Mouse (Mus musculus): ENCODE results near the gene St8sia1. TPM values are rescaled to one million over a fixed set of nuclear protein-coding genes. Genes with fewer than 3 reads are reported as not detected.
A peak's percentile ranks its signal among the peaks of the same experiment; 100 is the strongest.

St8sia1 gene
- polyA plus RNA-seq, 1 experiment from 2014 or later, result 0.07 TPM

GRCm38 (mm10) chr6:142995567-142995966, 31.3 kb upstream of the St8sia1 start:
- Histone ChIP-seq H3K9me3 (ENCODE audit: low read depth, low read length) (no peaks in the 10 kb centered on the region), H3K36me3 (ENCODE audit: insufficient read depth) (no peaks in the 10 kb centered on the region), H3K27ac (ENCODE audit: low read depth) (no peak overlapping the region), H3K4me2 (no peak overlapping the region), H3K9ac (no peak overlapping the region), H3K4me1 (ENCODE audit: insufficient read depth) (no peaks in the 10 kb centered on the region), H3K27me3 (ENCODE audit: insufficient read depth, low read length) (no peaks in the 10 kb centered on the region), H3K4me3 (ENCODE audit: low read depth, low read length) (no peak overlapping the region)
- TF ChIP-seq CTCF (IDR thresholded peaks at IDR 0.05; ENCODE audit: low read depth), result no peak
- peak; percentile 39 for DNase-seq
- 59% methylated on average over 5 of the region's 5 CpGs for WGBS
- ATAC-seq (ENCODE audit: insufficient read depth), result no peak

GRCm38 (mm10) chr6:142994821-142995220, 30.6 kb upstream of the St8sia1 start:
- no peak overlapping the region for H3K4me2 ChIP-seq
- no peaks in the 10 kb centered on the region for H3K27me3 ChIP-seq (ENCODE audit: insufficient read depth, low read length)
- ATAC-seq (ENCODE audit: insufficient read depth) (no peak), DNase-seq (no peak)
- H3K4me1 ChIP-seq (ENCODE audit: insufficient read depth), result no peaks in the 10 kb centered on the region
- 43% methylated on average over 7 of the region's 7 CpGs for WGBS
- no peak overlapping the region for H3K4me3 ChIP-seq (ENCODE audit: low read depth, low read length)
- H3K9ac ChIP-seq, result no peak overlapping the region
- H3K27ac ChIP-seq (ENCODE audit: low read depth), result no peak overlapping the region
- no peak for TF ChIP-seq CTCF (IDR thresholded peaks at IDR 0.05; ENCODE audit: low read depth)
- no peaks in the 10 kb centered on the region for H3K36me3 ChIP-seq (ENCODE audit: insufficient read depth)
- no peaks in the 10 kb centered on the region for H3K9me3 ChIP-seq (ENCODE audit: low read depth, low read length)

- DNase-seq (peak; percentile 30), ATAC-seq (ENCODE audit: insufficient read depth) (peak; percentile 26; the same call in 1 of the 2 replicates)
- no peak for TF ChIP-seq CTCF (IDR thresholded peaks at IDR 0.05; ENCODE audit: low read depth)
- H3K4me3 ChIP-seq (ENCODE audit: low read depth, low read length), result no peak overlapping the region
- no peaks in the 10 kb centered on the region for H3K9me3 ChIP-seq (ENCODE audit: low read depth, low read length)
- no peak overlapping the region for H3K9ac ChIP-seq
- WGBS, result 18% methylated on average over 14 of the region's 14 CpGs
- H3K27me3 ChIP-seq (ENCODE audit: insufficient read depth, low read length), result no peaks in the 10 kb centered on the region
- no peak overlapping the region for H3K4me2 ChIP-seq
- H3K4me1 ChIP-seq (ENCODE audit: insufficient read depth), result no peaks in the 10 kb centered on the region
- H3K27ac ChIP-seq (ENCODE audit: low read depth), result peak overlapping the region; percentile 15; the same call in 1 of the 2 replicates
- H3K36me3 ChIP-seq (ENCODE audit: insufficient read depth), result no peaks in the 10 kb centered on the region
Observed at GRCm38 (mm10) chr6:142993705-142994698, 29.8 kb upstream of the St8sia1 start.

- TF ChIP-seq CTCF (IDR thresholded peaks at IDR 0.05; ENCODE audit: low read depth), result no peak
- H3K4me3 ChIP-seq (ENCODE audit: low read depth, low read length), result no peak overlapping the region
- H3K4me2 ChIP-seq, result no peak overlapping the region
- no peak overlapping the region for H3K9ac ChIP-seq
- DNase-seq (no peak), ATAC-seq (ENCODE audit: insufficient read depth) (no peak)
- no peak overlapping the region for H3K27ac ChIP-seq (ENCODE audit: low read depth)
- H3K9me3 ChIP-seq (ENCODE audit: low read depth, low read length), result no peaks in the 10 kb centered on the region
- no peaks in the 10 kb centered on the region for H3K4me1 ChIP-seq (ENCODE audit: insufficient read depth)
- no peaks in the 10 kb centered on the region for H3K36me3 ChIP-seq (ENCODE audit: insufficient read depth)
- H3K27me3 ChIP-seq (ENCODE audit: insufficient read depth, low read length), result no peaks in the 10 kb centered on the region
- WGBS, result 63% methylated on average over 2 of the region's 2 CpGs
Observed at GRCm38 (mm10) chr6:142992971-142993370, 28.7 kb upstream of the St8sia1 start.

GRCm38 (mm10) chr6:142992099-142992498, 27.8 kb upstream of the St8sia1 start:
- H3K4me1 ChIP-seq (ENCODE audit: insufficient read depth), result no peaks in the 10 kb centered on the region
- DNase-seq (no peak), ATAC-seq (ENCODE audit: insufficient read depth) (no peak)

GRCm38 (mm10) chr6:142991391-142992059, 27.3 kb upstream of the St8sia1 start:
- Histone ChIP-seq H3K36me3 (ENCODE audit: insufficient read depth) (no peaks in the 10 kb centered on the region), H3K4me1 (ENCODE audit: insufficient read depth) (no peaks in the 10 kb centered on the region), H3K4me3 (ENCODE audit: low read depth, low read length) (no peak overlapping the region), H3K9ac (no peak overlapping the region), H3K9me3 (ENCODE audit: low read depth, low read length) (no peaks in the 10 kb centered on the region), H3K27me3 (ENCODE audit: insufficient read depth, low read length) (no peaks in the 10 kb centered on the region), H3K27ac (ENCODE audit: low read depth) (no peak overlapping the region), H3K4me2 (no peak overlapping the region)
- ATAC-seq (ENCODE audit: insufficient read depth) (no peak), DNase-seq (no peak)
- WGBS, result 32% methylated on average over 7 of the region's 7 CpGs
- no peak for TF ChIP-seq CTCF (IDR thresholded peaks at IDR 0.05; ENCODE audit: low read depth)

More at GRCm38 (mm10) chr6:142992099-142992498, 27.8 kb upstream of the St8sia1 start:
- Histone ChIP-seq H3K9ac (no peak overlapping the region), H3K27ac (ENCODE audit: low read depth) (no peak overlapping the region), H3K9me3 (ENCODE audit: low read depth, low read length) (no peaks in the 10 kb centered on the region), H3K4me2 (no peak overlapping the region), H3K4me3 (ENCODE audit: low read depth, low read length) (no peak overlapping the region), H3K27me3 (ENCODE audit: insufficient read depth, low read length) (no peaks in the 10 kb centered on the region), H3K36me3 (ENCODE audit: insufficient read depth) (no peaks in the 10 kb centered on the region)
- no peak for TF ChIP-seq CTCF (IDR thresholded peaks at IDR 0.05; ENCODE audit: low read depth)
- 30% methylated on average over 7 of the region's 7 CpGs for WGBS

- ATAC-seq (ENCODE audit: insufficient read depth), result no peak
- H3K9ac ChIP-seq, result no peak overlapping the region
Observed at GRCm38 (mm10) chr6:142990516-142990915, 26.3 kb upstream of the St8sia1 start.

More at GRCm38 (mm10) chr6:142990516-142990915, 26.3 kb upstream of the St8sia1 start:
- no peaks in the 10 kb centered on the region for H3K36me3 ChIP-seq (ENCODE audit: insufficient read depth)
- no peak overlapping the region for H3K27ac ChIP-seq (ENCODE audit: low read depth)
- no peaks in the 10 kb centered on the region for H3K9me3 ChIP-seq (ENCODE audit: low read depth, low read length)
- DNase-seq, result no peak
- no peaks in the 10 kb centered on the region for H3K27me3 ChIP-seq (ENCODE audit: insufficient read depth, low read length)
- no peak for TF ChIP-seq CTCF (IDR thresholded peaks at IDR 0.05; ENCODE audit: low read depth)
- WGBS, result 68% methylated on average over 9 of the region's 9 CpGs
- no peak overlapping the region for H3K4me2 ChIP-seq
- H3K4me3 ChIP-seq (ENCODE audit: low read depth, low read length), result no peak overlapping the region
- no peaks in the 10 kb centered on the region for H3K4me1 ChIP-seq (ENCODE audit: insufficient read depth)

Measured in lung, embryonic 14.5 days (tissue).